Mouse (Mus musculus): ENCODE data around the gene Fkbp9. TPM values are rescaled to one million over a fixed set of nuclear protein-coding genes. Genes with fewer than 3 reads are reported as not detected.

Gene Fkbp9
- polyA plus RNA-seq, 1 experiment from 2014 or later: 42.6 TPM

- Histone ChIP-seq H3K4me2 (replicated peaks) (no peak overlapping the region), H3K9ac (no peak overlapping the region), H3K4me3 (replicated peaks; ENCODE audit: low read length) (no peak overlapping the region), H3K27ac (no peak overlapping the region), H3K36me3 (replicated peaks; ENCODE audit: control insufficient read depth, insufficient read depth) (no peaks in the 10 kb centered on the region), H3K9me3 (ENCODE audit: control insufficient read depth, low read length) (no peaks in the 10 kb centered on the region), H3K27me3 (ENCODE audit: control insufficient read depth, insufficient read depth, low read length) (no peaks in the 10 kb centered on the region), H3K4me1 (replicated peaks; ENCODE audit: control insufficient read depth, insufficient read depth, low read length) (peaks cover 18% of the 10 kb centered on the region)
- no peak for ATAC-seq (ENCODE audit: low FRiP score)
- 86% methylated on average over 12 of the region's 12 CpGs for WGBS
- no peak for DNase-seq (ENCODE audit: low spot score)
Observed at GRCm38 (mm10) chr6:56920222-56921092, 88.6 kb downstream of the Fkbp9 start.

DNA sequence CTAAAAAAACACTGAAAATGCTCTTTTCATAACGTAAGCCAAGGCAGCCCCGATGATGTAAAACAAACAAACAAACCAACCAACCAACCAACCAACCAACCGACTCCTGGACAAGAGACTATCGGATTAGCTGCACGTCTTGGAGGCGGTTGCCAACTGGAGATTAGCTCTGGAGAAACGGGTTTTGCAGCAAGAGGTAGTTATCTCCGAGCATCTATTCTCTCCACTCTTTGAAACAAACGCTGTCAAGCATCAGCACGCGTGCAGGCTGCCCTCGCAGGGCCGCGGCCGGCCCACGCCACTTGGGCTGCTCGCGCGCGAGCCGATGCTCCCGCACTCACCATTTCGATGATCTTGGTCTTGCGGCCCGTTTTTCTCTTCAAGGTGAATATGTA is 91.5 kb downstream of the Fkbp9 start:
- Histone ChIP-seq H3K9ac (peak overlapping the region; percentile 79), H3K4me3 (replicated peaks; ENCODE audit: low read length) (peak overlapping the region; percentile 66), H3K27ac (peak overlapping the region; percentile 85), H3K9me3 (ENCODE audit: control insufficient read depth, low read length) (no peaks in the 10 kb centered on the region), H3K4me2 (replicated peaks) (peak overlapping the region; percentile 71), H3K36me3 (replicated peaks; ENCODE audit: control insufficient read depth, insufficient read depth) (no peaks in the 10 kb centered on the region), H3K4me1 (replicated peaks; ENCODE audit: control insufficient read depth, insufficient read depth, low read length) (peaks cover 18% of the 10 kb centered on the region), H3K27me3 (ENCODE audit: control insufficient read depth, insufficient read depth, low read length) (no peaks in the 10 kb centered on the region)
- no peak for DNase-seq (ENCODE audit: low spot score)
- WGBS: under 1% methylated on average over 25 of the region's 25 CpGs
- no peak; the same call in 1 of the 2 replicates for ATAC-seq (ENCODE audit: low FRiP score)

DNA sequence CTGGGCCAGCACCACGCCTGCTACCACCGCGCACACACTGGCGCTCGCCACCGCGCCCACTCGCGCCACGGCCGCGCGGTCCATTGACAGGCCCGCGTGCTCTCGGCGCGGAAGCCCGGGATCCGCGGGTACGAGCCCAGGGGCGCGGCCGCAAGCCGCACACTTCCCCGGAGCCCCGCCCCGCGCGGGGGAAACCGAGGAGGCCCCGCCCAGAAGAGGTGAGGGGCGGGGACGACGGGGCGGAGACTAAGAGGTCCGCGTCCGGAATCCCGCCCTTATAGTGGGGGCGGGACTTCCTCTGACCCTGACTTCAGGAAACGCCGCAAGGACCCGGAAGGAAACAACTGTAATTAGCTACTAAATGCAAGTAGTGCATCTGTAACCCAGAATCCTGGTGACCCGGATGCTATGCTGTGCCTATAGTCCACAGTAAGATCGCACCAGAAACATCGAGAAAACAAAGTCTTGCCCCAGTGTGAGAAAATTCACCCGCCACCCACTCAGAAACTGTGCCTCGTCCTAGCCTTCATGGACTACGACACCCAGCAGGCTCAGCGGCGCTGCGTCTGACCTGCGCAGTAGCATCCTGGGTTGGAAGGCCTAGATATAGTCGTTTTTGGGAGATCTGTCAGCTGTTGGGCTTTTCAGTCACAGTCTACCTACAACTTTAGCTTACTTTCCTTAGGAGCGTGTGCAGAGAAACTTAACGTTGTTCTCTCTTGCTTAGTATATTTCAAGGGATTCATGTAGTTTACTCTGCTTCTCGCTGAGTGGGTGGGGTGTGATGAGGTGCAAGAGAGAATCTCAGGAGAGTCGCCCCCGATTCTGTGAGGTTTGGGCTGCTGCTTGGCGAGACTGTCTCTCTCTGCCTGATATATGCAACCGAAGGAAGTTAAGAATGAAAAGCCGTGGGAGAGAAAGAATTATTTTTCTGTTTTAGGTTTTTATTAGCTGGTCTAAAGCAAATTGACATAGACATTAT is 92.2 kb downstream of the Fkbp9 start, which contains the start of the genes Nt5c3 and Vmn1r4:
Nt5c3 (minus strand) TSS at position 207 of the 982 bp plus-strand sequence.
Vmn1r4 (plus strand) TSS at position 290 of the 982 bp plus-strand sequence.
- Histone ChIP-seq H3K4me2 (replicated peaks) (peak within 1 kb of the TSS; percentile 71), H3K4me1 (replicated peaks; ENCODE audit: control insufficient read depth, insufficient read depth, low read length) (peaks cover 18% of the 10 kb centered on the region), H3K9ac (peak within 1 kb of the TSS; percentile 79), H3K4me3 (replicated peaks; ENCODE audit: low read length) (peak within 1 kb of the TSS; percentile 66), H3K9me3 (ENCODE audit: control insufficient read depth, low read length) (no peaks in the 10 kb centered on the region), H3K36me3 (replicated peaks; ENCODE audit: control insufficient read depth, insufficient read depth) (no peaks in the 10 kb centered on the region), H3K27ac (peak within 1 kb of the TSS; percentile 85), H3K27me3 (ENCODE audit: control insufficient read depth, insufficient read depth, low read length) (no peaks in the 10 kb centered on the region)
- peak; percentile 97 for DNase-seq (ENCODE audit: low spot score)
- WGBS: 3% methylated on average over 64 of the region's 64 CpGs
- peak; percentile 99 for ATAC-seq (ENCODE audit: low FRiP score)

Other genes starting within 250 kb of the Fkbp9 start
- 80.4 and 93.8 TPM in 2 replicates for gene Lsm5, start 127.3 kb upstream of the Fkbp9 start, polyA plus RNA-seq (2014; fragmentation: Nextera tagmentation; extraction: Ambion mirVana)
- gene Avl9, start 117.2 kb upstream of the Fkbp9 start, polyA plus RNA-seq (2014; fragmentation: Nextera tagmentation; extraction: Ambion mirVana): 40.2 and 41.8 TPM in 2 replicates
- gene Kbtbd2, start 34.2 kb upstream of the Fkbp9 start, polyA plus RNA-seq (2014; fragmentation: Nextera tagmentation; extraction: Ambion mirVana): 26.4 and 32.2 TPM in 2 replicates
- gene Nt5c3, start 91.9 kb downstream of the Fkbp9 start, polyA plus RNA-seq (2014; fragmentation: Nextera tagmentation; extraction: Ambion mirVana): 174 and 180 TPM in 2 replicates
- 0.62 and 0.72 TPM in 2 replicates for gene Vmn1r4, start 92.0 kb downstream of the Fkbp9 start, polyA plus RNA-seq (2014; fragmentation: Nextera tagmentation; extraction: Ambion mirVana)
- not detected in 2 replicates for gene Vmn1r5, start 138.2 kb downstream of the Fkbp9 start, polyA plus RNA-seq (2014; fragmentation: Nextera tagmentation; extraction: Ambion mirVana)
- not detected in 2 replicates for gene Vmn1r6, start 165.2 kb downstream of the Fkbp9 start, polyA plus RNA-seq (2014; fragmentation: Nextera tagmentation; extraction: Ambion mirVana)
- gene Vmn1r7, start 193.3 kb downstream of the Fkbp9 start, polyA plus RNA-seq (2014; fragmentation: Nextera tagmentation; extraction: Ambion mirVana): not detected in 2 replicates
- gene Vmn1r8, start 200.2 kb downstream of the Fkbp9 start, polyA plus RNA-seq (2014; fragmentation: Nextera tagmentation; extraction: Ambion mirVana): not detected in 2 replicates
- gene Vmn1r9, start 234.7 kb downstream of the Fkbp9 start, polyA plus RNA-seq (2014; fragmentation: Nextera tagmentation; extraction: Ambion mirVana): not detected in 2 replicates